Mouse (Mus musculus) liver, postnatal 0 days (tissue): ENCODE measurements around the gene Fam196b. TPM values are rescaled to one million over a fixed set of nuclear protein-coding genes. Genes with fewer than 3 reads are reported as not detected.

Experiments
- ATAC-seq: fragments of 200-750 bp; cut with Nextera tagmentation; 2 replicates; pipeline ENCODE4 v1.8.0; 2017; ENCODE audit warnings: mild to moderate bottlenecking, moderate library complexity
- DNase-seq: peaks from one replicate; pipeline ENCODE4 v3.0.0-alpha.2; 2016
- H3K27ac ChIP-seq: fragments of 300-500 bp; sonication (generic); 2 replicates; pipeline ENCODE4 v1.5.1; 2014; ENCODE audit warnings: antibody characterized with exemption, moderate library complexity, mild to moderate bottlenecking, low read depth
- H3K27me3 ChIP-seq: fragments of 300-500 bp; sonication (generic); 2 replicates; pipeline ENCODE4 v1.6.1; 2014; ENCODE audit warnings: low read length, control low read depth, mixed read lengths; ENCODE audit not compliant: insufficient read depth
- H3K36me3 ChIP-seq: fragments of 300-500 bp; sonication (generic); replicated peaks from 2 replicates; pipeline ENCODE4 v1.6.1; 2014; ENCODE audit warnings: mild to moderate bottlenecking, control low read depth, low read length, moderate library complexity, mixed read lengths; ENCODE audit not compliant: insufficient read depth
- H3K4me1 ChIP-seq: fragments of 300-500 bp; sonication (generic); 2 replicates; pipeline ENCODE4 v1.6.1; 2014; ENCODE audit warnings: antibody characterized with exemption, mild to moderate bottlenecking, control low read depth; ENCODE audit not compliant: insufficient read depth
- H3K4me2 ChIP-seq: fragments of 300-500 bp; sonication (generic); 2 replicates; pipeline ENCODE4 v1.6.1; 2014; ENCODE audit warnings: low read depth, mild to moderate bottlenecking, low read length, moderate library complexity, mixed read lengths
- H3K4me3 ChIP-seq: fragments of 300-500 bp; sonication (generic); 2 replicates; pipeline ENCODE4 v1.5.1; 2014; ENCODE audit warnings: low read depth, low read length
- H3K9ac ChIP-seq: fragments of 300-500 bp; sonication (generic); replicated peaks from 2 replicates; pipeline ENCODE4 v1.6.1; 2014; ENCODE audit warnings: mild to moderate bottlenecking, moderate library complexity
- H3K9me3 ChIP-seq: fragments of 300-500 bp; sonication (generic); 2 replicates; pipeline ENCODE4 v1.6.1; 2016; ENCODE audit warnings: mild to moderate bottlenecking, control low read depth, low read length, mixed read lengths
- CTCF ChIP-seq: sonication (generic); IDR thresholded peaks from 2 replicates; pipeline ENCODE4 v1.5.1; 2016; ENCODE audit warnings: antibody characterized with exemption, low read depth
- EP300 ChIP-seq: IDR thresholded peaks from 2 replicates; pipeline ENCODE4 v1.6.1; 2016; ENCODE audit warnings: antibody characterized with exemption, low read depth, mild to moderate bottlenecking
- WGBS: fragments of 180-500 bp; shearing (Covaris S2); extraction: QIAGEN DNeasy Blood & Tissue Kit; methylation state at CpG from one replicate; pipeline ENCODE4 v1.1.7; 2014; ENCODE audit not compliant: insufficient replicate concordance; 5-methylcytosine and 5-hydroxymethylcytosine counted together
- polyA plus RNA-seq: library from polyadenylated mRNA; unstranded; fragments of >200 nt; fragmentation: Nextera tagmentation; extraction: Ambion mirVana; gene quantifications from 2 replicates; pipeline ENCODE4 v1.2.1, GENCODE M21; 2015

Fam196b gene
- polyA plus RNA-seq, 1 experiment from 2014 or later, result 0.11 TPM

DNA sequence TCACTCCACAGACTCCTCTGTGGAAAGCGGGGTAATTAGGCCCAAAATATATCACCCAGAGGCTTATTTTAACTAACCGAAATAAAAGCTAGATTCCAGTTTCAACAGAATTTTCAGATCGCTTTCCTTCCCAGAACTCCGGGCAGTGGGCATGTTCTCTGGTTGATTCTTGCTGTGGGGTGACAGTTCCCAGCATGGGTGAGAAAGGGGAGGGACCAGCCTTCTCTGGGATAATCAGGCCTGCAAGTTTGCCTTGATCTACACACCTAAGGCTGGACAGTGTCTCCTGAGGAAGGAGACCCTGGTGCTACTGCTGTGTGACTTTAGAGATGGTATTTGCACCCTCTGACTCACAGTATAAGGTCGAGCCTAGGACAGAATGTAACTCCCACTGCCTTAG is 116.7 kb downstream of the Fam196b start:
- no peaks in the 10 kb centered on the region for H3K27me3 ChIP-seq
- no peaks in the 10 kb centered on the region for H3K4me1 ChIP-seq
- ATAC-seq (no peak), DNase-seq (no peak)
- 63% methylated on average over 5 of the region's 5 CpGs for WGBS
- H3K4me3 ChIP-seq, result no peak overlapping the region
- H3K4me2 ChIP-seq, result no peak overlapping the region
- no peaks in the 10 kb centered on the region for H3K36me3 ChIP-seq
- H3K9ac ChIP-seq, result no peak overlapping the region
- TF ChIP-seq EP300 (no peak), CTCF (no peak)
- no peaks in the 10 kb centered on the region for H3K9me3 ChIP-seq
- no peak overlapping the region for H3K27ac ChIP-seq

DNA sequence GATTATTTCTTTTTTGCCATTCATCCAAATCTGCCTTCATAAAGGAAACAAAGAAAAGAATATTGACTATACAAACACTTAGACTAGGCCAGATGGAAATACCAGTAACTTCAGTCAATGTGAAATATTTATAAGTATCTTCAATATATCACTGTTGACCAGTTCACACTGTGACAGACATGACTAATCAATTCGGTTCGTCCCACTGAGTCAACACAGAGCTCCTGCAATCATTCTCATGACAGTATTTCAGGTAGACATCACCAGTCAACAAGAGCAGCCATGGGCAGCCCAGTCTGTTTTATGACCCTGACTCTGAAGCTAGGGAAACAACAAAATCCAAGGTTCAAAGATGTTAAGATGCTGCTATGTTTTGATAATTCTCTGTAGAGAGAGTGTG is 117.4 kb downstream of the Fam196b start:
- no peak overlapping the region for H3K4me2 ChIP-seq
- ATAC-seq (no peak), DNase-seq (no peak)
- TF ChIP-seq EP300 (no peak), CTCF (no peak)
- H3K27me3 ChIP-seq, result no peaks in the 10 kb centered on the region
- no peak overlapping the region for H3K9ac ChIP-seq
- WGBS, result 75% methylated on average over 2 of the region's 2 CpGs
- H3K4me3 ChIP-seq, result no peak overlapping the region
- no peaks in the 10 kb centered on the region for H3K4me1 ChIP-seq
- no peaks in the 10 kb centered on the region for H3K36me3 ChIP-seq
- H3K9me3 ChIP-seq, result no peaks in the 10 kb centered on the region
- H3K27ac ChIP-seq, result no peak overlapping the region

- Histone ChIP-seq H3K36me3 (no peaks in the 10 kb centered on the region), H3K27me3 (no peaks in the 10 kb centered on the region), H3K4me3 (no peak overlapping the region), H3K4me1 (no peaks in the 10 kb centered on the region), H3K9me3 (no peaks in the 10 kb centered on the region), H3K4me2 (no peak overlapping the region), H3K27ac (no peak overlapping the region), H3K9ac (no peak overlapping the region)
- DNase-seq, result no peak
- no peak for ATAC-seq
- TF ChIP-seq EP300, result no peak
- no peak for TF ChIP-seq CTCF
- WGBS, result 83% methylated on average over 1 of the region's 1 CpGs
Measured at GRCm38 (mm10) chr11:34437446-34437845, 122.8 kb downstream of the Fam196b start.

- H3K9ac ChIP-seq, result no peak overlapping the region
- no peak for DNase-seq
- H3K36me3 ChIP-seq, result no peaks in the 10 kb centered on the region
- H3K4me1 ChIP-seq, result no peaks in the 10 kb centered on the region
- TF ChIP-seq EP300, result no peak
- no peak for TF ChIP-seq CTCF
- 50% methylated on average over 2 of the region's 2 CpGs for whole genome bisulfite sequencing
- H3K4me2 ChIP-seq, result no peak overlapping the region
- no peak for ATAC-seq
- no peak overlapping the region for H3K27ac ChIP-seq
- H3K9me3 ChIP-seq, result no peaks in the 10 kb centered on the region
- no peaks in the 10 kb centered on the region for H3K27me3 ChIP-seq
- H3K4me3 ChIP-seq, result no peak overlapping the region
Measured at GRCm38 (mm10) chr11:34438429-34438828, 123.8 kb downstream of the Fam196b start.

DNA sequence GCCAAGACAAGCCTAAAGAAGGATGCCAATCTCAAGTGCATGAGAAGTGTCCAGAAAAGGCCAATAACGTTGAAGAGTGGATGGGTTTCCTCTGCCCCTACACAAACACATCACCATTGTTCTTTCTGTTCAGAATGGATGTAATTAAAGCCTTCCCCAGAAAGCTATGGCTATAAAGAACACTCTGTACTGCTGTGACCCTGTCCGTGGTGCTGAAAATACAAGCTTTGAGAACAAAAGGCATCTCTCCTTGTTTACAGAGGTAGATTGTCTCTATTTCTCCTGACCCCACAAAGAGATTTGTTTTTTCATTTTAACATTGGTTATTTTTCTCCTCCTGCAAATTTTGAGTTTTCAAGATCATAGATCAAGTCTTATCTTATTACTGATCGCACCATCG is 133.3 kb downstream of the Fam196b start:
- Histone ChIP-seq H3K4me3 (no peak overlapping the region), H3K27me3 (no peaks in the 10 kb centered on the region), H3K36me3 (no peaks in the 10 kb centered on the region), H3K27ac (no peak overlapping the region), H3K9ac (no peak overlapping the region), H3K9me3 (no peaks in the 10 kb centered on the region), H3K4me1 (no peaks in the 10 kb centered on the region), H3K4me2 (no peak overlapping the region)
- ATAC-seq, result no peak
- TF ChIP-seq EP300, result no peak
- TF ChIP-seq CTCF, result no peak
- DNase-seq, result no peak
- 43% methylated on average over 4 of the region's 4 CpGs for WGBS

DNA sequence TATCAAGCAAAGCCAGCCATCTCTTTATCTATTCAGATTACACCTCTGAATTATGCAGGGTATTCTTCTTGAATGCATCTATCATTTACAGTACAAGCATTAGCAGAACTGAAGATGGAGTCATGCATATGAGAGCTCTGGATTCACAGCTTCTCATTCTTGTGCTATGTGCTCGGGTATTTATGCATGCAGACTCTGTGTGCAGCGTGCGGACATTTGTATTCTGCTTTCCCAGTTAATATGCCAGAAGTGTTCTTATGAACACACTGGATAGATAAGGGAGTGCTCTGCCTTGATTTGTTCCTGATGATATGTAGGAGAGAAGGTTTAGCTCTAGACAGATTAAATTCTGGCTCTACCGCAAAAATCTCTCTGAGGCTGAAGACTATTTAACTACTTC is 135.3 kb downstream of the Fam196b start:
- no peak overlapping the region for H3K27ac ChIP-seq
- 81% methylated on average over 4 of the region's 4 CpGs for WGBS

GRCm38 (mm10) chr11:34467056-34467455 is 152.4 kb downstream of the Fam196b start:
- TF ChIP-seq CTCF, result no peak
- TF ChIP-seq EP300, result no peak
- no peak overlapping the region for H3K27ac ChIP-seq
- no peaks in the 10 kb centered on the region for H3K27me3 ChIP-seq
- no peaks in the 10 kb centered on the region for H3K36me3 ChIP-seq
- DNase-seq (no peak), ATAC-seq (no peak)
- no peaks in the 10 kb centered on the region for H3K9me3 ChIP-seq
- H3K9ac ChIP-seq, result no peak overlapping the region
- H3K4me1 ChIP-seq, result no peaks in the 10 kb centered on the region
- no peak overlapping the region for H3K4me2 ChIP-seq
- 49% methylated on average over 1 of the region's 1 CpGs for WGBS
- no peak overlapping the region for H3K4me3 ChIP-seq

More for the DNA sequence above, 135.3 kb downstream of the Fam196b start:
- Histone ChIP-seq H3K4me1 (no peaks in the 10 kb centered on the region), H3K4me3 (no peak overlapping the region), H3K27me3 (no peaks in the 10 kb centered on the region), H3K9ac (no peak overlapping the region), H3K4me2 (no peak overlapping the region), H3K9me3 (no peaks in the 10 kb centered on the region), H3K36me3 (no peaks in the 10 kb centered on the region)
- ATAC-seq, result no peak
- DNase-seq, result no peak
- TF ChIP-seq EP300 (no peak), CTCF (no peak)
